Comparison of ENCODE assay signal across 10 mouse cellular contexts in the genomic region with DNA sequence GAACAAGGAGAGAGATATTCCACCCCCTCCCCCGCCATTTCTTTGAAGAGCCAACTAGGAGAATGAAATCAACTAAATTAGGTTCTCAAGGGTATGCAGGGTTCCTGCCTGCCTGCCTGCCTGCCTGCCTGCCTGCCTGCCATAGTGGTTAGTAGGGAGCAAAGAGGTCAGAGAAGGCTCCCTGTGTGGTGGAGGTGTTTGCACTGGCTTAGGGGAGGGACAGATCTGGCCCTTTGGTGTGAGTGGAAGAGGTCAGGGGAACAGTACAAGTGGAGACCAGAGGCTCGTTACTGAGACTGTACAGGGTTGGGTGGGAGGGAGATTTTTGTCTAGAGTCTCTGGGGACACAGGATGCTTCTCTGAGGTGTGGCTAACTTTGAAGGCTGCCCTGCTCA. TPM values are rescaled to one million over a fixed set of nuclear protein-coding genes. Genes with fewer than 3 reads are reported as not detected.
A peak's percentile ranks its signal among the peaks of the same experiment; 100 is the strongest.
DNase-seq lines count a peak whose midpoint lies in the region; ATAC-seq and TF ChIP-seq lines count a peak whose summit lies in the region.
"Had no signal": no experiment of that assay in that cellular context is flagged by ENCODE, and none has a peak within 500 bp of the region (broad histone marks: within the 10 kb centered on the region; RNA-seq: fewer than 3 reads in every experiment).

No protein-coding gene starts in this region.

- no peaks in the 10 kb centered on the region for H3K79me2 ChIP-seq in heart, adult 2 months (replicated peaks; ENCODE audit: control insufficient read depth, insufficient read depth, low read length)

- no peaks in the 10 kb centered on the region for H3K9me3 ChIP-seq in embryonic facial prominence, embryonic 12.5 days
- H3K9me3 ChIP-seq in liver, embryonic 14.5 days (ENCODE audit: control insufficient read depth, low read length): no peaks in the 10 kb centered on the region

- H3K4me2 ChIP-seq in embryonic facial prominence, embryonic 12.5 days (replicated peaks): peak overlapping the region; percentile 99
- H3K4me2 ChIP-seq in liver, embryonic 14.5 days (ENCODE audit: low read depth): peak overlapping the region; percentile 95

- H3K9ac ChIP-seq in heart, adult 2 months (ENCODE audit: low read depth, low read length): peak overlapping the region; percentile 83; the same call in 1 of the 2 replicates
- H3K9ac ChIP-seq in embryonic facial prominence, embryonic 12.5 days: no peak overlapping the region
- no peak overlapping the region for H3K9ac ChIP-seq in liver, embryonic 14.5 days (replicated peaks)

- no peaks in the 10 kb centered on the region for H3K36me3 ChIP-seq in heart, adult 2 months (ENCODE audit: control insufficient read depth, insufficient read depth, low read length)
- no peaks in the 10 kb centered on the region for H3K36me3 ChIP-seq in embryonic facial prominence, embryonic 12.5 days
- no peaks in the 10 kb centered on the region for H3K36me3 ChIP-seq in liver, embryonic 14.5 days (replicated peaks; ENCODE audit: control insufficient read depth, insufficient read depth, low read depth)
- H3K36me3 ChIP-seq in thymus, adult 2 months (ENCODE audit: control insufficient read depth, insufficient read depth, low read length): no peaks in the 10 kb centered on the region

- TF ChIP-seq CTCF in heart, adult 2 months (IDR thresholded peaks at IDR 0.05): no peak
- TF ChIP-seq CTCF in liver, embryonic 14.5 days (IDR thresholded peaks at IDR 0.05; ENCODE audit: low read depth): no peak
- no peak for TF ChIP-seq CTCF in thymus, adult 2 months (IDR thresholded peaks at IDR 0.05; ENCODE audit: borderline replicate concordance, control insufficient read depth, extremely low read depth, insufficient read depth, low read length, poor library complexity)

- DNase-seq in heart, adult 2 months: no peak
- DNase-seq in heart, adult 9 months (ENCODE audit: low spot score in 2 of 2): no peak
- peak; percentile 43 for DNase-seq in kidney, adult 9 months
- DNase-seq in kidney, postnatal 14 days: no peak
- no peak for DNase-seq in liver, embryonic 14.5 days (ENCODE audit: low read depth in 3 of 3, low spot score in 3 of 3)
- no peak for DNase-seq in gastrocnemius, adult 18-20 months (ENCODE audit: low spot score)
- DNase-seq in thymus, adult 2 months: no peak

- intact Hi-C loops in heart, adult 2 months (cut with DNase I): no loop called here

- no peaks in the 10 kb centered on the region for H3K27me3 ChIP-seq in heart, adult 2 months (ENCODE audit: control insufficient read depth, insufficient read depth, low read length)
- H3K27me3 ChIP-seq in embryonic facial prominence, embryonic 12.5 days: no peaks in the 10 kb centered on the region
- H3K27me3 ChIP-seq in liver, embryonic 14.5 days (ENCODE audit: control insufficient read depth, insufficient read depth, low read length): no peaks in the 10 kb centered on the region
- no peaks in the 10 kb centered on the region for H3K27me3 ChIP-seq in thymus, adult 2 months (ENCODE audit: control insufficient read depth, insufficient read depth, low read length)

- H3K4me3 ChIP-seq in heart, adult 2 months: no peak overlapping the region
- H3K4me3 ChIP-seq in embryonic facial prominence, embryonic 12.5 days: no peak overlapping the region
- no peak overlapping the region for H3K4me3 ChIP-seq in liver, embryonic 14.5 days (ENCODE audit: insufficient read depth in 1 of 2, low read depth in 2 of 2, low read length in 2 of 2)
- H3K4me3 ChIP-seq in thymus, adult 2 months (ENCODE audit: control insufficient read depth, insufficient read depth, low read length): no peak overlapping the region

- H3K4me1 ChIP-seq in heart, adult 2 months (ENCODE audit: control insufficient read depth, insufficient read depth, low read length): peaks cover 26% of the 10 kb centered on the region
- H3K4me1 ChIP-seq in embryonic facial prominence, embryonic 12.5 days: peaks cover 35% of the 10 kb centered on the region
- H3K4me1 ChIP-seq in liver, embryonic 14.5 days (replicated peaks; ENCODE audit: control insufficient read depth in 2 of 2, insufficient read depth in 2 of 2, low read length in 1 of 2): peaks cover 8 to 37% of the 10 kb centered on the region in 2 experiments
- peaks cover 17% of the 10 kb centered on the region for H3K4me1 ChIP-seq in thymus, adult 2 months (replicated peaks; ENCODE audit: control insufficient read depth, insufficient read depth, low read length)

- no peak for ATAC-seq in embryonic facial prominence, embryonic 12.5 days (ENCODE audit: insufficient number of reproducible peaks, insufficient read depth, low FRiP score, low TSS enrichment)
- ATAC-seq in liver, embryonic 14.5 days (ENCODE audit: insufficient read depth): no peak
- ATAC-seq: inflammation-experienced regulatory T-cells, adult 6 months had no signal

- no peak for TF ChIP-seq EP300 in heart, adult 2 months (IDR thresholded peaks at IDR 0.05; ENCODE audit: insufficient read depth, low read depth, low read length)
- TF ChIP-seq EP300 in liver, embryonic 14.5 days (IDR thresholded peaks at IDR 0.05; ENCODE audit: low read depth): no peak

- TF ChIP-seq POLR2A in heart, adult 2 months (IDR thresholded peaks at IDR 0.05; ENCODE audit: insufficient read depth, low read depth, low read length): no peak
- TF ChIP-seq POLR2A in thymus, adult 2 months (IDR thresholded peaks at IDR 0.05; ENCODE audit: control insufficient read depth, extremely low read depth, insufficient read depth, low read length, poor library complexity): no peak

- H3K27ac ChIP-seq in heart, adult 2 months: peak overlapping the region; percentile 99
- no peak overlapping the region for H3K27ac ChIP-seq in embryonic facial prominence, embryonic 12.5 days
- no peak overlapping the region for H3K27ac ChIP-seq in liver, embryonic 14.5 days
- no peak overlapping the region for H3K27ac ChIP-seq in thymus, adult 2 months (ENCODE audit: control insufficient read depth, insufficient read depth, low read length)

- WGBS in heart, adult 2 months: 67% methylated on average over 2 of the region's 2 CpGs
- WGBS in embryonic facial prominence, embryonic 12.5 days: 25% methylated on average over 2 of the region's 2 CpGs
- WGBS in liver, embryonic 14.5 days (ENCODE audit: insufficient replicate concordance): 50% methylated on average over 2 of the region's 2 CpGs
- WGBS in thymus, adult 2 months: 68% methylated on average over 2 of the region's 2 CpGs

RNA-seq across cellular contexts. Expression of a gene that starts 1.7 kb away (rescaled TPM):
- 100 to 1,000 TPM; 108 to 152 TPM for total RNA-seq in heart, adult 2 months (2021)
- polyA plus RNA-seq in heart, adult 2 months (2012; rRNA removed): 157 and 220 TPM in 2 replicates
- polyA plus RNA-seq in embryonic facial prominence, embryonic 12.5 days (2016; fragmentation: Nextera tagmentation; extraction: Ambion mirVana): 42.6 TPM in 2 replicates
- 29.0 and 43.5 TPM in 2 replicates for polyA plus RNA-seq in liver, embryonic 14.5 days (2012; rRNA removed)
- 43.7 and 45.6 TPM in 2 replicates for polyA plus RNA-seq in liver, embryonic 14.5 days (2014; fragmentation: Nextera tagmentation; extraction: Ambion mirVana)
- total RNA-seq in gastrocnemius, adult 18-20 months (2021): 10 to 100 TPM; 17.3 to 23.8 TPM
- polyA plus RNA-seq in thymus, adult 2 months (2012; rRNA removed): 98.1 and 113 TPM in 2 replicates

RNA-seq across cellular contexts. Expression of a gene that starts 26.9 kb away (rescaled TPM):
- 100 to 1,000 TPM; 138 to 184 TPM for total RNA-seq in heart, adult 2 months (2021)
- 179 and 234 TPM in 2 replicates for polyA plus RNA-seq in heart, adult 2 months (2012; rRNA removed)
- 50.3 and 55.7 TPM in 2 replicates for polyA plus RNA-seq in embryonic facial prominence, embryonic 12.5 days (2016; fragmentation: Nextera tagmentation; extraction: Ambion mirVana)
- polyA plus RNA-seq in liver, embryonic 14.5 days (2012; rRNA removed): 9.8 and 12.6 TPM in 2 replicates
- polyA plus RNA-seq in liver, embryonic 14.5 days (2014; fragmentation: Nextera tagmentation; extraction: Ambion mirVana): 14.3 and 16.2 TPM in 2 replicates
- 100 to 1,000 TPM; 124 to 139 TPM for total RNA-seq in gastrocnemius, adult 18-20 months (2021)
- 79.1 and 86.2 TPM in 2 replicates for polyA plus RNA-seq in thymus, adult 2 months (2012; rRNA removed)

RNA-seq across cellular contexts. Expression of a gene that starts 41.1 kb away (rescaled TPM):
- total RNA-seq in heart, adult 2 months (2021): 10 to 100 TPM; 66.7 to 79.4 TPM
- polyA plus RNA-seq in heart, adult 2 months (2012; rRNA removed): 28.7 and 30.9 TPM in 2 replicates
- 3.0 and 3.9 TPM in 2 replicates for polyA plus RNA-seq in embryonic facial prominence, embryonic 12.5 days (2016; fragmentation: Nextera tagmentation; extraction: Ambion mirVana)
- 0.13 and 0.30 TPM in 2 replicates for polyA plus RNA-seq in liver, embryonic 14.5 days (2012; rRNA removed)
- polyA plus RNA-seq in liver, embryonic 14.5 days (2014; fragmentation: Nextera tagmentation; extraction: Ambion mirVana): 0.05 and 0.08 TPM in 2 replicates
- total RNA-seq in gastrocnemius, adult 18-20 months (2021): 10 to 100 TPM; 63.4 to 85.0 TPM
- polyA plus RNA-seq in thymus, adult 2 months (2012; rRNA removed): 2.3 and 3.9 TPM in 2 replicates
- total RNA-seq: megakaryocyte progenitor cell, adult 5-6 weeks had no signal
- polyA plus RNA-seq: inflammation-experienced regulatory T-cells, adult 6 months had no signal

RNA-seq across cellular contexts. Expression of a gene that starts 59.5 kb away (rescaled TPM):
- under 1 TPM; 0.32 to 0.63 TPM for total RNA-seq in heart, adult 2 months (2021)
- 1.1 and 1.4 TPM in 2 replicates for polyA plus RNA-seq in heart, adult 2 months (2012; rRNA removed)
- 1.2 and 1.8 TPM in 2 replicates for polyA plus RNA-seq in embryonic facial prominence, embryonic 12.5 days (2016; fragmentation: Nextera tagmentation; extraction: Ambion mirVana)
- 1.1 and 1.3 TPM in 2 replicates for polyA plus RNA-seq in liver, embryonic 14.5 days (2012; rRNA removed)
- polyA plus RNA-seq in liver, embryonic 14.5 days (2014; fragmentation: Nextera tagmentation; extraction: Ambion mirVana): 1.2 and 1.4 TPM in 2 replicates
- total RNA-seq in gastrocnemius, adult 18-20 months (2021): under 1 TPM in 1 of 2 experiments, not detected in 1; 0.24 TPM
- polyA plus RNA-seq in thymus, adult 2 months (2012; rRNA removed): 13.1 and 16.2 TPM in 2 replicates
